Mouse (Mus musculus): ENCODE measurements around the gene Atad5.

Atad5 gene

DNA sequence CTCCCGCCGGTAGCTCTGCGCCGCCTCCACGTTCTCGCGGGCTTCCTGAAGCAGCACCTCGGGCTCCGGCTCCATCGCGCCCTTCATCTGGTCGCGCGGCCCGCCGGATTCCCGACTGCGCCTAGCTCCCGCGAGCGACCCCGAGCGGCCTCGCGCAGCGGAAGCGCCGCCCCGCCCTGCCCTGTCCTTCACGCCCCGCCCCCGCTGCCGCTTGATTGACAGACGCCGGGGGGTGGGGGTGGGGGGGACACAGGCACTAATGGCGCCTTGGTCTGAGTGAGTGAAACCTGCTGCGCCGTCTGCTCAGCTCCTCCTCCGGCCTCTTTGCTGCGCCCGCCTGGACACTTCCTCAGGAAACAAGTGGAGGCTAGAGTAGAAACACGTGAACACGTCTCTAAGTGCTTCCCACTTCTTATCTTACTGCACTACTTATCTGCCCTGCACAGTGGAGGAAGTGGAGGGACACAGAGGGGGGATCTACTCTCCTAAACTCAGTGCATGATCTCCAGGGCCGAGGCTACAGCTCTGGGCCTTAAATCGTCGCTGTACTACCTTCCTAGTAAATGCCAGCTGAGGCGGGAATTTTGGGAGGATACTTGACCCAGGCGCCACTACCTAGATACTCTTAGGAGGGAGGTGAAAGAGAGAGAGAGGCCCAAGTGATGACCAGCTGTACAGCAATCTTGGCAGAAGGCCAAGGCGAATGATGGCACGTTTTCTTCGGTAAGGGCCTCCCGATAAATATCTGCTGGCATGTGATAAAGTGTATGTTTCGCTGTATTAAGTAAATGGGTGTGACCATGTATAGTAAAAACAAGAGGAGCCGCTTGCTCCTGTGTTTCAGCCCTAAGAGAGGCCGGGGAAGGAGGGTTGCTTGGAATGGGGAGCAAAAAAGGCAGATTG, 8.1 kb upstream of the Atad5 start, which contains the start of gene Crlf3:
Gene Crlf3, minus strand, starts transcription at position 166 of the 903 bp plus-strand sequence.
- peak; percentile 88 to 93 for DNase-seq (ENCODE audit: low read depth in 2 of 2, low spot score in 2 of 2)

DNA sequence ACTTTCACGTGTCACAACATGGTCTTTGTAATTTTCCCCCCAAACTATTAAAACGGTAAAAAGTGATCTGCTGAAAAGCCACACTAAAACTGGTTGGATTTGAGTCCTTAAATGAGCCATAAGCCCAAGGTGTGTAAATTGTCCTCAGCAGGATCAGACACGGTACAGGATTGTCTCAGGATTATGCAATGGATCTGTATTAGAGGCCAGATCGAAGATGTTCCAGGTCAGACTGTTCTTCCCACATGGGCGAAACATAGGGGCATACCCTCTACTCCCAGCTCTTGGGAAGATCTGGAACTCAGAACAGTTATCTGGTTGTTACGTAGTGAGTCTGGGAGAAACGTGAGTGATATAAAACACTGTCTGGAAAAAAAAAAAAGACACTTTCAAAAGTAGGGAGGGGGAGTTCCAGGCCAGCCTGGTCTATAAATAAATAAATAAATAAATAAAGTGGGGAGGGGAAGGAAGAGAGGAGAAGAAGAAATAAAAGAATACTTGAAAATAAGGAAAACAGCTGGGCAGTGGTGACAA, 7.3 kb upstream of the Atad5 start:
- DNase-seq (ENCODE audit: low read depth in 2 of 2, low spot score in 2 of 2): no peak

DNA sequence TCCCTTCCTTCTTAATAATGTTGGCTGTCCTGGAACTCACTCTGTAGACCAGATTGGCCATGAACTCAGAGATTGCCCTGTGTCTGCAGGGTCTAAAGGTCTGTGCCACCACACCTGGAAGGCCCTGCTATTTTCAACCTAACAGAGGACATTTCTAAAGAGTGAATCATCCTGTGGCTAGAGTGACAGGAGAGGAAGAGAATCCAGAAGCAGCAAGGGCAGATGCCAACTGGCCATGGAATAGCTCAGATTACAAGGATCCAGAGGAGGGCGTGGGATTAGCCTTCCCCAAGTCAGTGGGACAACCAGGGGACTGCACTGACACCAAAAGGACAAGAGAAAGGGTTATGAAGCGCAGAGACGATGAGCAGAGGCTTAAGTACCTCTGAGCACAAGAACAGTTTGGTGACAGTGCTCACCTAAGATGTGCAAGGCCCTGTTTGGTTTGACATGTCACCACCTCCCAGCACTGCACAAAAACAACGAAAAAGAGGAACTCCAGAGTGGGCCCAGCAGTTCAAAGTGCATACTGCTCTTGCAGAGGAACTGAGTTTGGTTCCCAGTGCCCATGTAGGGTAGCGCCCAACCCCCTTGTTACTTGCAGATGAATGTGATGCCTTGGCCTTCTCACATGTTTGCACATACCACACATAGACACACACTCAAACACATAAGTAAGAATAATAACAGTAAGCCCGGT, 3.7 kb upstream of the Atad5 start:
- DNase-seq (ENCODE audit: low read depth in 2 of 2, low spot score in 2 of 2): no peak

DNA sequence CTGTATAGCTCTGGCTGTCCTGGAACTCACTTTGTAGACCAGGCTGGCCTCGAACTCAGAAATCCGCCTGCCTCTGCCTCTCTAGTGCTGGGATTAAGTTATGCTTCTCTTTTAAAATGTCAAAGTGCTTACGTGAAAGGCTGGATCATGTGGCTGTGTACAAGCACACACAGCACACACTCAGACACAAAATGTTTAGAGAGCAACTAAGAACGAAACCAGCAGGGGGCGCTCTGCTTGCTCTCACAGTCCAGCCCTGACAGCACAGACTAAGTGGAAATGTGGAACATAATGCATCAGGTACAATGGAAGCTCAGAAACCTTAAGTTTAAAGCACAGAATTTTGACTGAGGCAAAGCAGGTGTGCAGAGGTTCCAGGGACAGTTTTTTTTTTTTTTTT, 2.4 kb upstream of the Atad5 start:
- DNase-seq (ENCODE audit: low read depth in 2 of 2, low spot score in 2 of 2): peak; percentile 89 to 93

DNA sequence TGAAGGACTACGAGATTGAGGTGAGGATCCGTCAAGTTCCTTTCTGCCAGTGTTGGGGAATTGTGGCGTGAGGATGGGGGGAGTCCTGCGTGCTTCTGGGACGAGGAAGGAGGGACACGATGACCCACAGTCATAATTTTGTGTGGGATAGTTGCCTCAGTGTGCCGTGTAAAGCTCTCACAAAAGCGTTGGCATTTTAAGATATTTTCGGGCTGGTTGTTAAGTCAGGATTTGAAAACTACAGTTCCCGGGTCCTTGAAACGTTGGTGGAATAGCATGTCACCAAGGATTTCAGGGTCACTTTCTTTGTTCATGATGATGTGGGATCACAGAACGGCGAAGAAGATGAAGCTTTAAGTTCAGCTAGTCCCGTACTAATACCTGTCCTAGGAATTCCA, 616 bp downstream of the Atad5 start:
- DNase-seq (ENCODE audit: low read depth in 2 of 2, low spot score in 2 of 2): no peak

DNA sequence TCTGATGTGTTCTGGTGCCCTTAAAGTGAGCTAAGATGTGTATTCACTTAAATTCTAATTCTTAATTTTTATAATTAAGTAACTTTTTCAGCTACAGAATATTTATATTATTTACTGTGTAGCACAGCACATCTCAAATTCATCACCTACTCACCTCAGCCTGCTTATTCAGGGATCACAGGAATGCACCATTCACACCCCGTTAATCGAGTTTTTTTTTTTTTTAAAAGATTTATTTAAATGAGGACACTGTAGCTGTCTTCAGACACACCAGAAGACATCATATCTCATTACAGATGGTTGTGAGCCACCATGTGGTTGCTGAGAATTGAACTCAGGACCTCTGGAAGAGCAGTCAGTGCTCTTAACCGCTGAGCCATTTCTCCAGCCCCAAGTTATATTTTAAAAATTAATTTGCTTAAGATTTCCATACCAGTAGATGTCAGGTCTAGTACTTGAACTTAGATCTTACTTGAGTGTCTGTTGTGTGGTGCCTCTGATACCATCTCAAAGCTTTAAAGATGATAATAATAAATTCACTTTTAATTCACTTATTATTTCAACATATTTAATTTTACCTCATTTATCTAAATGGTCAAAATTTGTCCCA, 1.5 kb downstream of the Atad5 start:
- DNase-seq (ENCODE audit: low read depth in 2 of 2, low spot score in 2 of 2): no peak

DNA sequence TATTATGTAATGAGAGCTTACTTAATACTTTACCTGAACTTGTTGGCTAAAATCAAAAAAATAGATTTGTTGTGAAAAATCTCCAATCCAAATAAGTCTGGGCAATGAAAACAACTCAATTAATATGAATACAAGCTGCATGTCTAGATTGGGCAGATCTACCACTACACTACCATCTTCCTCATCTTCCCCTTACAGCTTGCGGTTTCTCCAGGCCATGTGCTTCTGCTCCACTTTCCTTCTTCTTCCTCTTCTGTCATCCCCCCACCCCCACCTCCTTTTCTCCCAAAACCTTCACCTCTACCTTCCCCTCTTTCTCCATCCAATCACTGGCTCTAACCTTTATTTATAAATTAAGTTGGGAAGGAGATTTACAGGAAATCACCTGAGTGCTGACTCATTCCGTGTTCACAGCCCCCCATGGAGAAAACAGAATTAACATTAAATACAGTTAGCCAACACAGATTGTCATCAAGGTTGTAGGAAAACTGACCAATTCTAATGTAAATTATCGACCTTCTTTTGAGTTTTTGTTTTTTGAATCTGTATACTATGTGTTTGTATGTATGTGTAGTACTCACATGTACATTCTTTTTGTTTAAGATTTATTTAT, 9.3 kb downstream of the Atad5 start:
- DNase-seq (ENCODE audit: low read depth in 2 of 2, low spot score in 2 of 2): no peak

DNA sequence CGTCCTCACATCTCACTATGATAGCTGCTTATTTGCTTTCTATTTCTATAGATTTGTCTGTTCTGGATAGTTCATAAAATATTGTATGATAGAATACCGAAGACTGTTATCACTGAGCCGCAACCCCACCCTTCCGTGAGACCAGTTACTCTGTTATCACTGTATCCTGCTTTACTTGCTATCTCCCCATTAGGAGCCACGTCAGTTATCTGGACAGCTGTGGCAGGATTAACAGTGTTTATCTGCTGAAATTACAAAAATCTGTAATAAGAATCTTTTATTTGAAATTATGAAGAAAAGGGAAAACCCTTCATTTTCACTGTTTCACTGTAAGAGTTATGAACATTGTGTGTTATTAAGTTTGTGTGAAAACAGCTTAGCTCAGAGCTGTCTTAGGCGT, 12.1 kb downstream of the Atad5 start:
- no peak for DNase-seq (ENCODE audit: low read depth in 2 of 2, low spot score in 2 of 2)

DNA sequence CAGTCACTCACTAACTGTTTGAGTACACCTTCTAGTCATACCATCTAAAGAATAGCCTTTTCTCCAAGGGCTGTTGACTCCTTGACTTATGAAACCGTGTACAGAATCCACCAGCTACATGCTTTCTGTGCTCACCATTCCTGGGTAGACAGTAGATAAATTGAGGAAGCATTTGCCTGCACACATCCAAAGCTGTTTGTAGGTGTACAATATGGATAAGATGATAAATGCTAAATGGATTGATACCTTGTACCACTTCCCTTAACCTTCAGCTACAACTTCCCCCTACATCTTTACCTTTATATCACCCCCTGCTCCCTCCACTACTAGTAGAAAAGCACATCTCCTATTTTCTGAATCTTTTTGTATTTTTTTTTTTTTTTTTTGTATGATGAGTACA, 15.2 kb downstream of the Atad5 start:
- no peak for DNase-seq (ENCODE audit: low read depth in 2 of 2, low spot score in 2 of 2)

DNA sequence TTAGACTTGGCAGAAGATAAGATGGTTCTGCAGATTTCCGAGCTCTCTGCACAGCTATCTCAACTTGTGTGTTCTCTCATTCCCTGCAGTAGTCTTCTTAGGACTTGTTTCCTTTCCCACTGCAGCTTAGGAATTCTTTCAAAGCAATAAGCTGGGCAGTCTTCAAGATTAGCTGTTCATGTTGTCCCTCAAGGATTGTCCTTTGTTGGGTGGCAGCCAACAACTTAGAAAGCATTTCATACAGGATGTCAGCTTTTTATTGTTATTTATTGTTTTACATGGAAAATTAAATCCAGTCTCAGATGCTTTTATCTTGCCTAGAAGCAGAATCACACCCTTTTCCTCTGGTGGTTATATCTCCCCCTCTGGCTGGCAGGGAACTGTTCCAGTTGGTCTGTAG, 27.2 kb downstream of the Atad5 start:
- DNase-seq (ENCODE audit: low read depth in 2 of 2, low spot score in 2 of 2): no peak

DNA sequence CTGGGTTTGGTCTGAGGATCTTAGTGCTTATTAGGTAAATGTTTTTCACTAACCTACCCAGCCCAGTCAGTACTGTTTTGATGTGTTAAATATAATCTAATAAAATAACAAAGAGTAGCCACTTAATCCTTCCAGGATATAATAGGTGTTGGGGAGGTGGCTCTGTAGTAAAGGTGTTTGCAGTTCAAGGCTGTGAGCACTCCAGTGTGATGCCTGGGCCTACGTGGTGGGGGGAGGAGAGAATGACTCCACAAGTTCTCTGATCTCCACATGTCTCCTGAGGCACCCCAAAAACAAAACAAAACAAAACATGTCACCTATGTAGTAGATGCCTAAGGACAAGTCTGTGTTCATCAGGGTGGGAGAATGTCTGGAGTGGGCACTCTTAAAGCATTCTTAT, 42.9 kb downstream of the Atad5 start:
- no peak for DNase-seq (ENCODE audit: low read depth in 2 of 2, low spot score in 2 of 2)

DNA sequence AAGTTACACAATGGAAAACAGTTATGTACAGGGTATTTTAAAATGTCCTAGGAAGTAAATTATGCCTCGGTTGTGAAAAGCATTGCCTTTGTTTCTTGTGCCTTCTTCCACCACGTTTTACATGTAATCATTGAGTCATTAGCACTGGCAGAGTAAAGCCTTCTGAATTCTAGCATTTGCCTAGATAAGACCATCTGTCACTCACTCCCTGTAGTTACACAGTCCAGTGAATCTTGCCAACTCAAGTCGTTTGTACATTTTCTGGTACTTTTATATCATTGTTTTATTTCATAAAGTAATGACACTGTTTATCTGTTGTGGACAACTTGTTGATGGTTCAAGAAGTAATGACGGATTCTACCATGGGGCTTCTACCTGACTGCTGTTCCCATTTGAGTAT, 45.5 kb downstream of the Atad5 start:
- DNase-seq (ENCODE audit: low read depth in 2 of 2, low spot score in 2 of 2): no peak

DNA sequence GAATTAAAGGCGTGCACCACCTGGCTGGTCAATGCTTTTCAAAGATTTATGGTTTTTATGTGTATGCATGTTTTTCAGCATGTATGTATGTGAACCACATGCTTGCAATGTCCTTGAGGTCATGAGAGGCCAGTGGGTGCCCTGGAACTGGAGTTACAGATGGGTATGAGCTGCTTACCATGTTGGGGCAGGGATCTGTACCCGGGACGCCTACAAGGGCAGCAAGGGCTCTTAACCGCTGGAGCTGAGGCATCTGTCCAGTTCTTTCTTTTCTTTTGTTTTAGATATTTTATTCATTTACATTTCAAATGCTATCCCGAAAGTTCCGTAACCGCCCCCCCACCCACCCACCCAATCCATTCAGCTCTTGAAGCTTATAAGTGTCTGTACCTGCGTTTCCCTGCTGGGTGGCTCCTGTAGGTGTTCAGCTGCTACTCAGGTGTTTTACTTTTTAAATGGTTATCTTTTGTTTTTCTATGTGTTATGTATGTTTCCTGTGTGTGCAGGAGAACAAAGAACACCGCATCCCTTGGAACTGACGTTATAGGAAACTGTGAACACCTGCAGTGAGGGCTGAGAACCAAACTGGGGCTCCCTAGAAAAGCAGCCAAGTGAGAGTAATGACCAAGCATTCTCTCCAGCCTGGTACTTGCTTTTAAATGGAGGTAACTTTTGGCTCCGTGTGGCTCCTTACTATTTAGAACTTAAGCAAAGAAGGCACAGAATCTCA, 46.9 kb downstream of the Atad5 start:
- DNase-seq (ENCODE audit: low read depth in 2 of 2, low spot score in 2 of 2): no peak

DNA sequence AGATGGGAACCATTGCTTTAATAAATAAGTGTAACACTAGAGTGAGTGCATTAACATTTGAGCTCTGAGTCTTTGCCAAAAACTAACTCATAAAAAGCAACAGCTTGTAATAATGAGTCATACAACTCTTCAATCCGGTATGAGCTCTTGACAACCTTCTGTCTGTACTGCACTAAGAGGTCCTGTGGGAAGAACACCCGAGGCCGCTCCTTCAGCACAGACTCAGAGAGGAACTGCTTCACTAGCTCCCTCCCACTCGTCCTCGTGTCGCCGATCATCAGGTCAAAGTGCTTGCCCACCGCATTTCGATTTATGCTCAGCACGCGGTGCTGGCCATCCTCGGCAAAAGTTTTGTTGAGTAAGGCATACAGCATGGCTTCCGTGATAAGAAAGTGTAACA, 47.6 kb downstream of the Atad5 start:
- no peak for DNase-seq (ENCODE audit: low read depth in 2 of 2, low spot score in 2 of 2)

DNA sequence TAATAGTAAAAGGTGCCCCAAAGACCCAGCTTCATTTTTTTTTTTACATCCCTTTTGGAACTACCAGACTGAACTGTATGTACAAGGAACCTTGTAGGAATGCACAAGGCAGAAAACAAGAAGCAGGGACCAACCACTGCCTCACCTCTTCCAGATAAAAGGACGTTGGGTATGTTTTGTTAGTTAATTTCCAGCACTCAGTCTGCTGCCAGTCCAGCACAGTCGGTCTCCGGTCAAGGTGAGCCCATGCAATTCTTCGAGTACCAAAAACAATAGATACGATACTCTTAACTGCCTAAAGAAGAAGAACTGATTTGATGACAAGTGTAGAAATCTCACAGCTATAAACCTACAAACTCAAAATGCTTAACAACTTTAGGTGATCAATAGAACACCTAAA, 48.6 kb downstream of the Atad5 start:
- no peak for DNase-seq (ENCODE audit: low read depth in 2 of 2, low spot score in 2 of 2)

DNA sequence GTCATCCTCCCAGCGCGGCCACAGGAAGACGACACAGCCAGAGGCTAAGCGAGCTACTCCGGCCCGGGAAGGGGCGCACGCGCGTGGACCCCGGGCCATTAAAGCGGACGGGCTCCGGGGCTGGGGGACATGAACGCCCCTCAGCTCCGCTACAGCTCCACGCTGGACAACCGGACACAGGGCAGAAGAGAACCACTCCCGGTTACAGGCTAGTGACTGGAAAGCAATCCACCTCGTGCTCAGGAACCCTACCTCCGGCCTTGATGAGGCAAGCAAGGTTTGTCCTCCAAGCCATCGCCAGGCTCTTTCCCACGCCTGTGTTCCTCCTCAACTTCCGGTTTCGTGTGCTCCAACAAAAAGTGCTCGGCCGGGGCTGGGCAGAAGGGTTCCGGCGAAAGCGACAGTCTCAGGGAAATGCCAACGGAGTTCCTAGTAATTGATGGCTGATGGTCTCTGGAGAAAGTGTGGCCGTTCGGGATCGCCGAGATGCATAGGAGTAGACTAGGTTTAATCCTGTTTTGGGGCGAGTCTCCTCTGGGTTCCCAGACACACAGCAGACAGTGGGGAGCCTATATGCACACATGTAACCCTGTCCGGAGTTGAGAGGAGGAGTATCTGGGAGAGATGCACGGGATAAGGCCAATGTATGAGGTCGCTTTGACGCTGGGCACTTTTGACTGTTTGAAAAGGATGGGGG, 52.8 kb downstream of the Atad5 start, which contains the start of gene Tefm:
Gene Tefm, minus strand, starts transcription at position 351 of the 697 bp plus-strand sequence.
- peak; percentile 71 to 72 for DNase-seq (ENCODE audit: low read depth in 2 of 2, low spot score in 2 of 2)

DNA sequence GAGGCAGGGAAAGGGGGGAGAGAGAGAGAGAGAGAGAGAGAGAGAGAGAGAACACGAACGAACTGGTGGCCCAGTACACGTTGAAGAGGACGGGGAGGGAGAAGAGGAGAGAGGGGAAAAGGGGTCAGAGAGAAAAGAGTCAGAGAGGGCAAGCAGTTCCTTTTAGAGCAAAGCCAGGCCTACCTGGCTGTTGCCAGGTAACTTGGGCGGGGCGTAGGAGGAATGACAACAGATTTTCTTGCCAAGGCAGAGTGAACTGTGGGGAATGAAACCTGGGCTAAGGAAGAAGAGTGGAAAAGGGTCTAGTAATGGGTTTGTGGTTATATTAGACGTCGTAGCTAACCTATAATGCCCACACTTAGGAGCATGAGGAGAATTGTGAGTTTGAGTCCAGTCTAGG, 53.7 kb downstream of the Atad5 start:
- no peak for DNase-seq (ENCODE audit: low read depth in 2 of 2, low spot score in 2 of 2)

DNA sequence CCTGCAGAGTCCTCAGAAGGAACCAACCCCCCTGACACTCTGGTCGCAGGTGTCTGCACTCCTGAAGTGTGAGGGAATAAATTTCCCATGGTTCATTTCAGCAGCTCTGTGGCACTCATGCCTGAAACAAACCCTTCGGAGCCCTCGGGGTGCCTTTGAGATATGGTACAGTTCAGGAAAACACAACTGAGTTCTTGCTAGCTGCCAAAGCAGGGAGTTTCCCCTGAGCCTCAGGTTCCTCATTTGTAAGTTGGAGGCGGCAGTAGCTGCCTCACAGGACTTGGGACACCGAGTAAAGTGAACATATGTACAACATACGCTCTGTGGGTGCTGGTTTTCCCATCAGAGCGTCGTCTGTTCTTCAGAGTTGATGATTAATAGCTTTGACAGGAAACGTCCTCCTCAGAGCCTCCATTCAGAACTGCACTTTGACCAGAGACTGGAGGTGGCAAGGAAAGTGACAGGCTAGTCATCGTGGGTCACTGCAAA, 56.6 kb downstream of the Atad5 start:
- no peak for DNase-seq (ENCODE audit: low read depth in 2 of 2, low spot score in 2 of 2)

DNA sequence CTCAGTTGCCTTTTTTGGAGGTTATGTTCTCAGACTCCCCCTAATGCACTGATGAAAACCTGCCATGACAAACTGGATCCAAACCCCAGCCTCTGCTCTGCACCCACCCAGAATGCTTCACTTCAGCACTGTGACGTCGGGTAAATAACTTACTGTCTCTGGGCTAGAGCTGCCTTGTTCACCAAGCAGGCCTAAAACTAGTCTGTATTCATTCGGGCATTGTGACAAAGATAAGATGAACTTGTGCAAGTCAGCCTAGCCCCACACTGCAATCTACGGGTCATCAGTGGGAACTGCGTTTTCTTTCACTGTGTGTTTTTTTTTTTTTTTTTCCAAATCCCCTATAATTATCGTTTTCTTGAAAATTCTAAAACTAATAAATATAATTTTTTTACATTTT, 58.5 kb downstream of the Atad5 start:
- no peak for DNase-seq (ENCODE audit: low read depth in 2 of 2, low spot score in 2 of 2)

DNA sequence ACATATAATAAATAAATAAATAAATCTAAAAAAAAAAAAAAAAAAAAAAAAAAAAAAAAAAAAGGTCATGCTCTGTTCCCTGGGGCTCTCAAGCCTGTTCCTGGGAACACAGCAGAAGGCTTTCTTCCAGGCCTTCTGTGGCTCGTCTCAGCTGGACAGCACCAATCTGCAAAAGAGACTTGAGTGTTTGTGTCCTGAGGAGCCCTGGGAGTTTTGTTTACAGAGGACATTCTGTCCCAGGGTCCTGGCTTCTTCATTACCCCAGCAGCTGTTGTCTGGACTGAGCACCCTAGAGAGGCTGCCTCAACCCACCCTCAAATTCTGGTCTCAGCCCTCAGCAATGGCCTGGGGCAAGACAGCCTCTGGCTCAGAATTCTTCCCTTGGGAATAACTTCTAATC, 59.1 kb downstream of the Atad5 start:
- no peak for DNase-seq (ENCODE audit: low read depth in 2 of 2, low spot score in 2 of 2)

Data from CD8-positive naive resting alpha-beta T cell, adult 2 months (primary cell).